In genomic region chr1:128643316-128643776, GRCm38 (mm10) we compare ENCODE assay signal across 15 mouse cellular contexts. TPM values are rescaled to one million over a fixed set of nuclear protein-coding genes. Genes with fewer than 3 reads are reported as not detected.
A peak's percentile ranks its signal among the peaks of the same experiment; 100 is the strongest.
DNase-seq lines count a peak whose midpoint lies in the region; ATAC-seq and TF ChIP-seq lines count a peak whose summit lies in the region.
"Had no signal": no experiment of that assay in that cellular context is flagged by ENCODE, and none has a peak within 500 bp of the region (broad histone marks: within the 10 kb centered on the region; RNA-seq: fewer than 3 reads in every experiment).

No protein-coding gene starts in this region.

- H3K36me3 ChIP-seq in kidney, postnatal 0 days (ENCODE audit: insufficient read depth, low read length): no peaks in the 10 kb centered on the region
- H3K36me3 ChIP-seq in limb, embryonic 10.5 days: no peaks in the 10 kb centered on the region

- H3K27ac ChIP-seq in kidney, postnatal 0 days: no peak overlapping the region
- 0 out of 2 replicates have a peak overlapping the region, but pooled peaks have one; percentile 26 for H3K27ac ChIP-seq in limb, embryonic 10.5 days
- H3K27ac ChIP-seq: heart, adult 2 months had no signal

- no peak overlapping the region for H3K4me2 ChIP-seq in kidney, postnatal 0 days (ENCODE audit: low read length)

- WGBS in kidney, postnatal 0 days: 3% methylated on average over 4 of the region's 4 CpGs
- 10% methylated on average over 4 of the region's 4 CpGs for WGBS in limb, embryonic 10.5 days

- no peaks in the 10 kb centered on the region for H3K9me3 ChIP-seq in kidney, postnatal 0 days (replicated peaks; ENCODE audit: low read length)
- H3K9me3 ChIP-seq in limb, embryonic 10.5 days (replicated peaks): no peaks in the 10 kb centered on the region

- TF ChIP-seq POLR2A in brain, embryonic 14.5 days (IDR thresholded peaks at IDR 0.05; ENCODE audit: borderline replicate concordance, extremely low read depth, insufficient read depth, insufficient read length, poor library complexity, severe bottlenecking): no peak

- no peak overlapping the region for H3K9ac ChIP-seq in kidney, postnatal 0 days (ENCODE audit: low read depth, low read length)

- no peak overlapping the region for H3K4me3 ChIP-seq in kidney, postnatal 0 days (replicated peaks; ENCODE audit: low read depth, low read length)
- no peak overlapping the region for H3K4me3 ChIP-seq in limb, embryonic 10.5 days
- H3K4me3 ChIP-seq: heart, adult 2 months had no signal

- peak; percentile 90 for DNase-seq in heart, adult 11 months
- no peak for DNase-seq in heart, postnatal 14 days
- DNase-seq in kidney, postnatal 0 days (ENCODE audit: low spot score): peak; percentile 69
- no peak for DNase-seq in kidney, adult 8-10 months
- peak; percentile 55 for DNase-seq in brain, embryonic 14.5 days (ENCODE audit: low read depth)
- peak; percentile 38 for DNase-seq in limb, embryonic 10.5 days (ENCODE audit: low spot score)
- no peak for DNase-seq in spleen, postnatal 4 days (ENCODE audit: low spot score in 2 of 2)
- DNase-seq in layer of hippocampus, adult 9-11 months: no peak
- DNase-seq: B cell, adult 2 months; cerebellum, postnatal 25 days; kidney, adult 11 months; spleen, adult 18-20 months; thymus, adult 2 months had no signal

- intact Hi-C loops in heart, postnatal 14 days (cut with DNase I): no loop called here

- ATAC-seq in kidney, postnatal 0 days (replicated peaks; ENCODE audit: low FRiP score, low read depth): no peak
- ATAC-seq: midbrain, embryonic 16.5 days had no signal

- H3K27me3 ChIP-seq in kidney, postnatal 0 days (ENCODE audit: insufficient read depth, low read length): no peaks in the 10 kb centered on the region
- no peaks in the 10 kb centered on the region for H3K27me3 ChIP-seq in limb, embryonic 10.5 days (ENCODE audit: low read depth, poor library complexity, severe bottlenecking)

- H3K4me1 ChIP-seq in kidney, postnatal 0 days (replicated peaks; ENCODE audit: insufficient read depth, low read length): peaks cover 7% of the 10 kb centered on the region; the same call in 1 of the 2 replicates
- H3K4me1 ChIP-seq in limb, embryonic 10.5 days: peaks cover 26% of the 10 kb centered on the region

- no peak for TF ChIP-seq CTCF in kidney, postnatal 0 days (IDR thresholded peaks at IDR 0.05; ENCODE audit: low read depth)
- no peak for TF ChIP-seq CTCF in brain, embryonic 14.5 days (IDR thresholded peaks at IDR 0.05; ENCODE audit: borderline replicate concordance, extremely low read depth, insufficient read depth, insufficient read length)

RNA-seq across cellular contexts. Expression of gene Cxcr4, which starts 51.3 kb away (rescaled TPM):
- total RNA-seq in heart, postnatal 14 days (2021): 10 to 100 TPM; 11.2 to 19.1 TPM
- 8.8 and 9.9 TPM in 2 replicates for polyA plus RNA-seq in kidney, postnatal 0 days (2015; fragmentation: Nextera tagmentation; extraction: Ambion mirVana)
- 96.9 and 115 TPM in 2 replicates for polyA plus RNA-seq in brain, embryonic 14.5 days (2012; rRNA removed)
- polyA plus RNA-seq in limb, embryonic 10.5 days (2016; fragmentation: Nextera tagmentation; extraction: Ambion mirVana): 1.8 and 2.1 TPM in 2 replicates

Comparison
In these comparisons a context has a peak if more than half of its experiments do, and no peak if none do; other contexts are left out.
1. DNase-seq: peak in heart, adult 11 months (single experiment), kidney, postnatal 0 days (single experiment), brain, embryonic 14.5 days (single experiment) and limb, embryonic 10.5 days (single experiment); none in heart, postnatal 14 days (0 of 2), kidney, adult 8-10 months (0 of 2), spleen, postnatal 4 days (0 of 2) and layer of hippocampus, adult 9-11 months (single experiment).